Mouse (Mus musculus) gastrocnemius, adult 2 months (tissue): ENCODE results near the gene Qrich2. TPM values are rescaled to one million over a fixed set of nuclear protein-coding genes. Genes with fewer than 3 reads are reported as not detected.
"Not testable (repeated sequence)": the region's sequence is repeated elsewhere in the genome, so short reads cannot be mapped to it uniquely, and the experiment has no call there.

Experiments used
- DNase-seq: peaks from one replicate; pipeline ENCODE4 v3.0.0; 2022
- H3K27ac ChIP-seq: fragments of 200-600 bp; 2 replicates; pipeline ENCODE4 v1.8.1; 2022; ENCODE audit warnings: mild to moderate bottlenecking
- H3K4me3 ChIP-seq: fragments of 200-600 bp; 2 replicates; pipeline ENCODE4 v1.8.1; 2022; ENCODE audit warnings: mild to moderate bottlenecking, moderate library complexity
- CTCF ChIP-seq: fragments of 200-600 bp; IDR thresholded peaks from 2 replicates; pipeline ENCODE4 v1.8.1; 2022; ENCODE audit warnings: antibody characterized with exemption, mild to moderate bottlenecking, moderate library complexity
- intact Hi-C: fragments of 180-260 bp; cut with DNase I; formaldehyde crosslinking; loops from one replicate; pipeline ENCODE4 v1.15.1; 2025
- total RNA-seq, 2 experiments: library from RNA; stranded (reverse); gene quantifications; 2 replicates each; pipeline ENCODE4 v1.2.3; 2021

The Qrich2 gene
- total RNA-seq, 2 experiments from 2014 or later, result 0.06 TPM; not detected in 1

- no peak overlapping the region for H3K4me3 ChIP-seq
- no peak overlapping the region for H3K27ac ChIP-seq
- intact Hi-C loops, result no loop called here
- DNase-seq, result no peak
- no peak for TF ChIP-seq CTCF
Measured at GRCm38 (mm10) chr11:116481776-116482175, 15.7 kb upstream of the Qrich2 start.

- Histone ChIP-seq H3K4me3 (no peak overlapping the region), H3K27ac (no peak overlapping the region)
- intact Hi-C loops, result no loop called here
- no peak for TF ChIP-seq CTCF
- DNase-seq, result no peak
Measured at GRCm38 (mm10) chr11:116480975-116481374, 14.9 kb upstream of the Qrich2 start.

DNA sequence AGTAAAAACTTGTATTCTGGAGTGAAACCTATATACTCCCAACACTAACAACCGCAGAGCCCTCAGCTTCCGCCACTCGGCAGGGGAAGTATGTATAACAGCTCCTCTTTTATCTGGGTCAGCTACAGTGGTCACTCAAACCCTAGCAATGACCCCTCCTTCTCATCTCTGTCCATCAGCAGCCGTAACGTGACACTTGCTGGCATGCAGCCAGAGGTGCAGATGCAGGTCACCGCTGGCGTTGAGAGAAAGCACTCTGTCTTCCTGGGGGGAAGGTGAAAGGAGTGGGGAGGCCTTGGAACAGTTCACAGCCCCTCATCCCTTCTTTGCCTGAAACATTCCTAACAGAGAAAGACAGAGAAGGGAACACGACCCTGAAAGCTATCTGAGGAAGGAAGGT, 13.8 kb upstream of the Qrich2 start:
- no peak for TF ChIP-seq CTCF
- intact Hi-C loops, result no loop called here
- peak; percentile 62 for DNase-seq
- Histone ChIP-seq H3K27ac (no peak overlapping the region), H3K4me3 (no peak overlapping the region)

- no peak for DNase-seq
- TF ChIP-seq CTCF, result no peak
- intact Hi-C loops, result no loop called here
- no peak overlapping the region for H3K27ac ChIP-seq
- H3K4me3 ChIP-seq, result no peak overlapping the region
Measured at GRCm38 (mm10) chr11:116478978-116479377, 12.9 kb upstream of the Qrich2 start.

- DNase-seq, result no peak
- intact Hi-C loops, result no loop called here
- H3K27ac ChIP-seq, result no peak overlapping the region
- H3K4me3 ChIP-seq, result no peak overlapping the region
- no peak for TF ChIP-seq CTCF
Measured at GRCm38 (mm10) chr11:116477160-116477759, 11.2 kb upstream of the Qrich2 start.

DNA sequence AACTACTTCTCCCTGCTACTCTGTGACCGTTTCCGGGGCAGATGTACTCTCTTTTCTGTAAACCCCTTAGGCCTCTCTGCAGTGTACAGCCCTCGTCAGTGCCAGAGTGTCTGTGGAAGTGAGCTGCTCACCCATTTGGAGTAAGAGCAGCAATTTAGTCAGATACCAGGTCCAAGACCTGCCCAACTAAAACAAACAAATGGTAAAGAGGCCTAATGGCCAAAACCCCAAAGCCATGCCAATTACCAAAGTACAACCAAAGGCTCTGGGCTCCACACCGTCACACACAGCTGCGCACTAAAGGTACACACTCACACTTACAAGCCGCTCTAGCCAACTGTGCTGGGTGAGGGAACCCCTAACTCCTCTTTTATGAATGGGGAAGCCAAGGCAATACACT, 10.7 kb upstream of the Qrich2 start:
- H3K27ac ChIP-seq, result no peak overlapping the region
- intact Hi-C loops, result no loop called here
- no peak for DNase-seq
- H3K4me3 ChIP-seq, result no peak overlapping the region
- no peak for TF ChIP-seq CTCF

DNA sequence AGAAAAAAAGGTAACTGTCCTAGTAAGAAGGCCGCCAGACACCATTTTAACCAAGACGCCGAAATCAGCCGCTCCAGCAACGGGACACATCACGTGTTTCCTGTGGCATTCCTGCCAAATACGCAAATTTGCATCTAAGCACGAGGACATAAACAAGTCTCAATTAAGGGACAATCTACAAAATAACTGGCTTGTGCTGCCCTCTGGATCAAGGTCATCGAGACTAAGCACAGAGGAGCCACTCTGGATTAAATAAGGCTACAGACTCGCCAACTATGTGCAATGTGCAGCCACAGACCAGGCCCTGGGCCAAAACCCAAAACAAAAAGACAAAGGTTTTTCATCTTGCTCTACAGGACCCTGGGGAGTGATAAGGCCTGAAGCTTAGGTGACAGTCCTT, 10.0 kb upstream of the Qrich2 start:
- no peak for DNase-seq
- no peak overlapping the region for H3K27ac ChIP-seq
- intact Hi-C loops, result no loop called here
- H3K4me3 ChIP-seq, result no peak overlapping the region
- TF ChIP-seq CTCF, result no peak

DNA sequence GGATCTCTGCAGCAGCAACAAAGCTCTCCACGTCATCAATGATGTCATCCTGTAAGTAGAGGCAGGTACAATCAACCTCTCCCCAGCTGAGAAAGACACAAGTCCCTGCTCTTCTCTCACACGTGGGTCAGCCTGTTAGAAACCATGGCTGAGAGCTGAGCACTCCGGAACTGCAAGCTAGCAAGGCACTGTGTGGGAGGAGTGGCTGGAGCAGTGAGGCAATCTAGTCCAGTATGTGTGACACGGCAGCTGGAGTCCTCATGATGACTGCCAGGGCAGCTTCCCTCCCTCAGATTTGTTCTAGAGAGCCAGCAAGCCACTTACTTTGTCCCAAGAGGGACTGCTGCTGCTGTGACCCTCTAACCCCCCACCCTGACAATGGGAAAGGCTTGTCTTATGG, 6.2 kb upstream of the Qrich2 start:
- no peak for DNase-seq
- Histone ChIP-seq H3K27ac (no peak overlapping the region), H3K4me3 (no peak overlapping the region)
- no peak for TF ChIP-seq CTCF
- intact Hi-C loops, result no loop called here

DNA sequence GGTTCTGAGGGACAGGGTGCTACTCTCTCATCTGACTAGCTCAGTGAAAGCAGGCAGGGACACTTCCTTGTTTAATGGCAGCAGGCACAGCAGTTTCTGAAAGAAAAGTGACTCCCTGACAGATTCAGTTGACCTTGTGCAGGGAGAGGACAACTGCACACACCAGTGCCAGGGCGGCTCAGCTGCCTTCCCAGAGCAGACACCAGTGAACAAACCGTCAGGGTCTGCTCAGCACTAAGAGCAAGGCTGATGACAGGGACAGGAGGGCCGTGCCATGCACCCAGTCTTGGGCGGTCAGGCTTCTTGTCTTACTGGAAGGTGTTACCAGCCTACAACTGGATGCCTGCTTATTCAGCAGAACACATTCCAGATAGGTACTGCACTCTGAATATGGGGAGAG, 4.9 kb upstream of the Qrich2 start:
- peak; percentile 75 for DNase-seq
- no peak for TF ChIP-seq CTCF
- intact Hi-C loops, result no loop called here
- no peak overlapping the region for H3K4me3 ChIP-seq
- peak overlapping the region; percentile 78 for H3K27ac ChIP-seq

- intact Hi-C loops, result no loop called here
- no peak for DNase-seq
- H3K4me3 ChIP-seq, result no peak overlapping the region
- H3K27ac ChIP-seq, result peak overlapping the region; percentile 78
- TF ChIP-seq CTCF, result no peak
Measured at GRCm38 (mm10) chr11:116470249-116470648, 4.2 kb upstream of the Qrich2 start.

GRCm38 (mm10) chr11:116468338-116468737, 2.3 kb upstream of the Qrich2 start:
- DNase-seq, H3K27ac ChIP-seq, intact Hi-C loops, H3K4me3 ChIP-seq: not testable (repeated sequence)

GRCm38 (mm10) chr11:116463833-116464232, 2.2 kb downstream of the Qrich2 start:
- H3K27ac ChIP-seq, result no peak overlapping the region
- peak; percentile 79 for TF ChIP-seq CTCF
- no peak overlapping the region for H3K4me3 ChIP-seq
- peak; percentile 91 for DNase-seq
- intact Hi-C loops, result loop anchor here (1.0 kb wide), 2 partner anchors 145 to 238 kb away; no protein-coding TSS in a partner anchor

GRCm38 (mm10) chr11:116463338-116463737, 2.7 kb downstream of the Qrich2 start:
- Histone ChIP-seq H3K27ac (no peak overlapping the region), H3K4me3 (no peak overlapping the region)
- DNase-seq, result no peak
- intact Hi-C loops, result no loop called here
- no peak for TF ChIP-seq CTCF

DNA sequence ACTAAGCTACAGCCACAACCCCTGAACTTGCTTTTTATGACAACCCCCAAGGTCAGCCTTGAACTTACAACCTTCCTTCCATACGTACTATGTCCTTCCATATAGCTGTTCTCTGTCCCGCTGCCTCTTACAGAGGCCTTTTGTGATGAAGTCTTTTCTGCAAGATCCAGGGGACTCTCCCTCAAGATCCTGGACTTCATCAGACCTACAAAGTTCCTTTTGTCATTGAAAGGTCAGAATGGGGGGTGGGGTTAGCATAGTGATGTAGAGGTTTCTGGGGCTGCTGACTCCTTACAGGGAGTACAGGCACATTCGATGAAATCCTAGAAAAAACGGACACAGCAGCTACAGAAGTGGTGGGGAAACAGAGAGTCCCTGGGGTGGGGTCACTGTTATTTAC, 6.3 kb downstream of the Qrich2 start:
- Histone ChIP-seq H3K27ac (no peak overlapping the region), H3K4me3 (no peak overlapping the region)
- intact Hi-C loops, result no loop called here
- DNase-seq, result no peak
- no peak for TF ChIP-seq CTCF
